Mouse (Mus musculus) lung, embryonic 14.5 days (tissue): ENCODE measurements at regions not wholly inside any gene's neighbourhood (a gene's known extent, or its start where the extent isn't known, plus 50 kb on each side); places are given as distances from the start of the nearest gene placed in this dataset.

Source experiments
- ATAC-seq: fragments of 200-750 bp; cut with Nextera tagmentation; 2 replicates; pipeline ENCODE4 v1.8.0; 2017; ENCODE audit warnings: mild to moderate bottlenecking, moderate TSS enrichment, moderate library complexity; ENCODE audit not compliant: insufficient read depth
- DNase-seq: peaks from one replicate; pipeline ENCODE4 v3.0.0-alpha.2; 2015
- H3K27ac ChIP-seq: fragments of 300-500 bp; sonication (generic); 2 replicates; pipeline ENCODE4 v1.5.1; 2014; ENCODE audit warnings: low read depth, mild to moderate bottlenecking, moderate library complexity
- H3K27me3 ChIP-seq: fragments of 300-500 bp; sonication (generic); 2 replicates; pipeline ENCODE4 v1.6.1; 2014; ENCODE audit warnings: low read length, control low read depth; ENCODE audit not compliant: insufficient read depth
- H3K36me3 ChIP-seq: fragments of 300-500 bp; sonication (generic); 2 replicates; pipeline ENCODE4 v1.6.1; 2014; ENCODE audit warnings: control low read depth; ENCODE audit not compliant: insufficient read depth
- H3K4me1 ChIP-seq: fragments of 300-500 bp; sonication (generic); 2 replicates; pipeline ENCODE4 v1.6.1; 2014; ENCODE audit warnings: antibody characterized with exemption, control low read depth; ENCODE audit not compliant: insufficient read depth
- H3K4me2 ChIP-seq: fragments of 300-500 bp; sonication (generic); 2 replicates; pipeline ENCODE4 v1.6.1; 2014; ENCODE audit warnings: mild to moderate bottlenecking
- H3K4me3 ChIP-seq: fragments of 300-500 bp; sonication (generic); 2 replicates; pipeline ENCODE4 v1.5.1; 2014; ENCODE audit warnings: low read depth, low read length
- H3K9ac ChIP-seq: fragments of 300-500 bp; sonication (generic); 2 replicates; pipeline ENCODE4 v1.6.1; 2014
- H3K9me3 ChIP-seq: fragments of 300-500 bp; sonication (generic); 2 replicates; pipeline ENCODE4 v1.6.1; 2016; ENCODE audit warnings: low read depth, low read length, control low read depth
- CTCF ChIP-seq: IDR thresholded peaks from 2 replicates; pipeline ENCODE4 v1.5.1; 2016; ENCODE audit warnings: antibody characterized with exemption, low read depth
- WGBS: fragments of 180-500 bp; shearing (Covaris S2); extraction: QIAGEN DNeasy Blood & Tissue Kit; methylation state at CpG from one replicate; pipeline ENCODE4 v1.1.7; 2014; 5-methylcytosine and 5-hydroxymethylcytosine counted together

DNA sequence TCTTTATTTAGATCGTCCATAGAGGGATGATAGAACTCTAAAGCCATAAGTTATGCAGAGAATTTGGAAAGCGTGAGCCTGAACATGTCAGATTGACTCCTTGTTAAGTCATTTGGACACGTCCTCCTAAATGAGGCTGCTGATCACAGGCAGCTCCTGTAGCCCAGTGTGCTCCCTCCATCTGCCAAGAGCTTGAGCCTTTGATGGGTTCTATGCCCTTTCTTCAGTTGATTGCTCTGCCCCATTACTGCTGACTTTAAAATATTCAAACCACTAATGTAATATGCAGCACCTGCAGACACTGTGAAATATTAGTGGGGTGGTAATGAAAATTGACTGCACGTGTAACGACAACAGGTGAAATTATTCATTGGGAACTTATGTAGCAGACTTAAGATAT lies 874.6 kb upstream of the Lcorl start:
- H3K27me3 ChIP-seq = no peaks in the 10 kb centered on the region
- no peaks in the 10 kb centered on the region for H3K4me1 ChIP-seq
- no peaks in the 10 kb centered on the region for H3K9me3 ChIP-seq
- 69% methylated on average over 5 of the region's 5 CpGs for WGBS
- no peak overlapping the region for H3K9ac ChIP-seq
- H3K36me3 ChIP-seq = no peaks in the 10 kb centered on the region
- no peak for TF ChIP-seq CTCF
- no peak for ATAC-seq
- no peak overlapping the region for H3K27ac ChIP-seq
- no peak overlapping the region for H3K4me3 ChIP-seq
- no peak for DNase-seq
- no peak overlapping the region for H3K4me2 ChIP-seq

DNA sequence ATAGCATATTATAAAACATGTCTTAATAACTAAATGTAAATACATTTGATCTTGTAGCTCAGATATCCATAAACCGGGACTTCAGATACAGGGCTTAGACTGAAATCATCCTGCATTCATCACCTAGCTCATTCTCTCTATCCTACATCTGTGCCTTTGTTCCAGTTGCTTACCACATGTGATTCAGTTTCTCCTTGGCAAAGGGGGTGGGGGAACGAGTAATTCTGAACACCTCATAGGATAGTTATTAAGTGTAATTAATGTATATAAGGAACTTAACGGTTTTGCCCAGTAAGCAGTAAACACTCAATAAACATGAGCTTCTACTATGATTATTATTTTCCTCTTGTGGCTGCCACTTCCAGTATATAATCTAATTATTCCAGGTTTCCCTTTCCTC lies 873.9 kb upstream of the Lcorl start:
- no peaks in the 10 kb centered on the region for H3K36me3 ChIP-seq
- H3K27me3 ChIP-seq = no peaks in the 10 kb centered on the region
- H3K4me3 ChIP-seq = no peak overlapping the region
- no peak overlapping the region for H3K4me2 ChIP-seq
- no peak overlapping the region for H3K27ac ChIP-seq
- no peaks in the 10 kb centered on the region for H3K9me3 ChIP-seq
- WGBS = 84% methylated on average over 3 of the region's 3 CpGs
- ATAC-seq (no peak), DNase-seq (no peak)
- H3K9ac ChIP-seq = no peak overlapping the region
- H3K4me1 ChIP-seq = no peaks in the 10 kb centered on the region
- TF ChIP-seq CTCF = no peak

DNA sequence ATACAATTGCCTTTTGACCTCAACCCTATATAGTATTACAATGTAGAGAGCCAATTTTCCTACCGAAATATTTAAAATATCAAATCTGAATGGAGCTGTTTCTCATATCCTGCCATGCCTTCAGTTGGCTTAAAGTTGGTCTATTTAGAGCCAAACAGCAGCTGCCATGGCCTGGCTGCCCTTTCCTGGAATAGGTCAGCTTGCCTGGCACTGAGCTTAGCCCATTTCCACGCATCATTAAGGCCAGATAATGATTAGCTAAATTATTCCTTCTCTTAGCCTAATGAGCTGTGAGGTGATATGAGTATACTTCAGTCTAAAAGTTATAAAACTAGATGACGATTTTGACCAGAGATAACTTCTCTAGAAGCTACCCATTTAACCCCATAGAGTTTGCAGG lies 852.2 kb upstream of the Lcorl start:
- H3K4me3 ChIP-seq = no peak overlapping the region
- no peaks in the 10 kb centered on the region for H3K4me1 ChIP-seq
- DNase-seq (peak; percentile 42), ATAC-seq (no peak)
- H3K9ac ChIP-seq = no peak overlapping the region
- no peak overlapping the region for H3K4me2 ChIP-seq
- TF ChIP-seq CTCF = no peak
- no peak overlapping the region for H3K27ac ChIP-seq
- H3K27me3 ChIP-seq = no peaks in the 10 kb centered on the region
- H3K9me3 ChIP-seq = no peaks in the 10 kb centered on the region
- no peaks in the 10 kb centered on the region for H3K36me3 ChIP-seq
- 48% methylated on average over 3 of the region's 3 CpGs for WGBS

DNA sequence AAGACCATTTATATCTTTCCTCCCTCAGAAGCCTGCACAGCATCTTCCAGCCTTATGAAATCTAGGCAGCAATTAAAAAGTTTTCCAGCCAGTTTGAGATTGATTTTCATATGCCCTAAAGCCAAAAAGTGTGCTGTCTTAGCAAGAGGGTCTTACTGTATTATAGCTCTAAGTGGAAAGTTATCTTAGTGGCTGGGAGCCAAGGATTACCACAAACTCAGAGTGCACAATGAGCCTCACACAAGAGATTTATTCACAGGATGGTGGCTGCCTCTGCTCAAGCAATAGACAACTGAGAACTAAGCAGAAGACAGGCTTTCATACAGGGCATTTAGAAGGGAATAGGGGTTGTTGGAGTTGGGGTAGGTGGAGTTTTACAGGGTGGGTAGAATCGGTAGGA lies 850.4 kb upstream of the Lcorl start:
- Histone ChIP-seq H3K36me3 (no peaks in the 10 kb centered on the region), H3K9ac (no peak overlapping the region), H3K27ac (no peak overlapping the region), H3K4me2 (no peak overlapping the region), H3K27me3 (no peaks in the 10 kb centered on the region), H3K9me3 (no peaks in the 10 kb centered on the region), H3K4me3 (no peak overlapping the region), H3K4me1 (no peaks in the 10 kb centered on the region)
- ATAC-seq (no peak), DNase-seq (peak; percentile 23)
- WGBS = 90% methylated on average over 1 of the region's 1 CpGs
- no peak for TF ChIP-seq CTCF

DNA sequence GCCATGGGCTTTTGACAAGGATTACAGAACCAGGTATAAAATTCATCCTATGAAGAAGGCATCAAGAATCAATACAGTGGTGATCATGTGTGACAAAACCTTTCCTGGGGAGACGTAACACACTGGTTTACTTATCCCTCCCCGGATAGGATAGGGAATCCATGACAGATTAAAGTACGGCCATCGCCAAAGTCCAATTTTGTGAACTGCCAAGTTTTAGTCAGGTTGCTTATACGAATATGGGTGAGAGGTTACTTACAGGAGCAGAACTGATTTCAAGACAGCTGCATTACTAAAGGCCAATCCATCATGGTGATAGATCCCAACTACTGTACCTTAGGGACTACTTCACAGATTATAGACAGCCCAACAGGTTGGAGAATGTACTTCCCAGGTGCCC lies 849.6 kb upstream of the Lcorl start:
- Histone ChIP-seq H3K27ac (no peak overlapping the region), H3K9me3 (no peaks in the 10 kb centered on the region), H3K27me3 (no peaks in the 10 kb centered on the region), H3K36me3 (no peaks in the 10 kb centered on the region), H3K4me1 (no peaks in the 10 kb centered on the region), H3K4me2 (no peak overlapping the region), H3K9ac (no peak overlapping the region), H3K4me3 (no peak overlapping the region)
- no peak for ATAC-seq
- WGBS = 85% methylated on average over 5 of the region's 5 CpGs
- no peak for DNase-seq
- TF ChIP-seq CTCF = no peak

DNA sequence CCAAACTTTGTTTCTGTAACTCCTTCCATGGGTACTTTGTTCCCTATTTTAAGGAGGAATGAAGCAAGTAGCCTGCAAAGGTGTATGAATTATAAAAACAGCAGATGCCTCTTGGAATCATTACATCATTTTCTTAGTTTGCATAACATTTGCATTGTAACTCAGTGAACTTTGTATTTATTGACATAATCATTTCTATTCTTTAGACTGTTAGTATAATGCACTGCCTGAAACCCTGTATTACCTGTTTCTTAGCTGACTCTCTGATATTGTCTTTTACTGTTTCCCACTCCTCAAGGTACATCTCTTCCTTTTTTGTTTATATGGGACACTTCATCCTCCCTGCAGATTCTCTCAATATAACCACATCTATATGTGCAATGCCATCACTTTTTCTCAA lies 820.6 kb upstream of the Lcorl start:
- H3K27me3 ChIP-seq = no peaks in the 10 kb centered on the region
- H3K4me1 ChIP-seq = no peaks in the 10 kb centered on the region
- H3K9ac ChIP-seq = no peak overlapping the region
- DNase-seq (no peak), ATAC-seq (no peak)
- H3K9me3 ChIP-seq = no peaks in the 10 kb centered on the region
- no peak overlapping the region for H3K4me2 ChIP-seq
- no peak overlapping the region for H3K4me3 ChIP-seq
- no peaks in the 10 kb centered on the region for H3K36me3 ChIP-seq
- TF ChIP-seq CTCF = no peak
- no peak overlapping the region for H3K27ac ChIP-seq

DNA sequence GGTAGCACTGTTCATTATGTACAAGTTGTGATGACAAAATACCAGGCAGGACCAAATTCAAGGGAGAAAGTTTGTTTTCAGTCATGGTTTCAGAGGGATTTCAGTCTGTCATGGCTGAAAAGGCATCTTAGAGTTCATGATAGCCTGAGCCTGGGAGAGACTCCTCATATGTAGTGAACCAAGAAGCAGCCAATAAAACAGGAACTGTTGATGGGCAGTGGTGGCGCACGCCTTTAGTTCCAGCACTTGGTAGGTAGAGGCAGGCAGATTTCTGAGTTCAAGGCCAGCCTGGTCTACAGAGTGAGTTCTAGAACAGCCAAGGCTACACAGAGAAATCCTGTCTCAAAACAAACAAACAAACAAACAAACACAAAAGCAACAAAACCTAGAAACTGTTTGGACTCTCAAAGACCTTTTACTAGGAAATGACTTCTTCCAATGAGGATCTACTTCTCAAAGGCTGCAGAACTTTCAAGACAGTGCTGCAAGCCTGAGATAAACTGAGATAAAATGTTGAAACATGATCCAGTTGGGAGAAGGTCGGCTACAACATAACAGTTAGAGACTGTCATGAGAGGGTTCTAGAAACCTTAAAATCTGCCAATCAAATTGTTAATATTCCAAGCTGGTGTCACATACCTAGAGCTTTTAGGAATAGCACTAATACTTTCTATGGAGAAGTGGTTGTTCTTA lies 817.5 kb upstream of the Lcorl start:
- Histone ChIP-seq H3K4me3 (no peak overlapping the region), H3K36me3 (no peaks in the 10 kb centered on the region), H3K27me3 (no peaks in the 10 kb centered on the region), H3K27ac (no peak overlapping the region), H3K9me3 (no peaks in the 10 kb centered on the region), H3K9ac (no peak overlapping the region), H3K4me2 (no peak overlapping the region), H3K4me1 (no peaks in the 10 kb centered on the region)
- DNase-seq (no peak), ATAC-seq (no peak)
- no peak for TF ChIP-seq CTCF
- WGBS = 75% methylated on average over 3 of the region's 3 CpGs

DNA sequence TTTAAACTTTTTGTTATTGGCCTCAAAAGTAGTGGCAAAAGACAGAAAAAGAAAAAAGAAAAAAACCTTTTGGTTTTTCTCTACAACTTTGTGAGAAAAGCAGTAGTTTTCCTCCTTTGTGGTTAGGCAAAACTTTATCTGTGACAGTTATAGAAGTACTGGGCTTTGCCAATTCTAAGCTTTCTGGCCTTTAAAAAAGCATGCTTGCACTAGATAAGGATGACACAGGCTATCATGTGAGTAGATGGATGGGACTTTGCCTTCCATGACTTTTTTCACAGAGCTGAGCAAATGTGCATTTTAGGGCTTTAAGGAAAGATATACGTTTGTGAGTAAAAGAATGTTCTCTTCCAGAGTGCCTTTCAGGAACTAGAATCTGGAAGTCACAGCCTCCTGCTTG lies 816.0 kb upstream of the Lcorl start:
- no peak for TF ChIP-seq CTCF
- Histone ChIP-seq H3K27me3 (no peaks in the 10 kb centered on the region), H3K9me3 (no peaks in the 10 kb centered on the region), H3K4me2 (no peak overlapping the region), H3K27ac (no peak overlapping the region), H3K36me3 (no peaks in the 10 kb centered on the region), H3K9ac (no peak overlapping the region), H3K4me1 (no peaks in the 10 kb centered on the region), H3K4me3 (no peak overlapping the region)
- 16% methylated on average over 1 of the region's 1 CpGs for WGBS
- ATAC-seq (no peak), DNase-seq (peak; percentile 51)
